Mouse (Mus musculus) hindbrain, embryonic 13.5 days (tissue): ENCODE data around the gene Etv6. TPM values are rescaled to one million over a fixed set of nuclear protein-coding genes. Genes with fewer than 3 reads are reported as not detected.

Source experiments
- polyA plus RNA-seq: library from polyadenylated mRNA; unstranded; fragments of >200 nt; fragmentation: Nextera tagmentation; extraction: Ambion mirVana; gene quantifications from 2 replicates; pipeline ENCODE4 v1.2.1, GENCODE M21; 2015

The Etv6 gene
- polyA plus RNA-seq, 1 experiment from 2014 or later, result 6.4 TPM

Other genes starting within 250 kb of the Etv6 start
- gene Kap, start 181.9 kb upstream of the Etv6 start, polyA plus RNA-seq, result not detected in 2 replicates